Mouse (Mus musculus): ENCODE data around the gene Zfp30.

Gene Zfp30

DNA sequence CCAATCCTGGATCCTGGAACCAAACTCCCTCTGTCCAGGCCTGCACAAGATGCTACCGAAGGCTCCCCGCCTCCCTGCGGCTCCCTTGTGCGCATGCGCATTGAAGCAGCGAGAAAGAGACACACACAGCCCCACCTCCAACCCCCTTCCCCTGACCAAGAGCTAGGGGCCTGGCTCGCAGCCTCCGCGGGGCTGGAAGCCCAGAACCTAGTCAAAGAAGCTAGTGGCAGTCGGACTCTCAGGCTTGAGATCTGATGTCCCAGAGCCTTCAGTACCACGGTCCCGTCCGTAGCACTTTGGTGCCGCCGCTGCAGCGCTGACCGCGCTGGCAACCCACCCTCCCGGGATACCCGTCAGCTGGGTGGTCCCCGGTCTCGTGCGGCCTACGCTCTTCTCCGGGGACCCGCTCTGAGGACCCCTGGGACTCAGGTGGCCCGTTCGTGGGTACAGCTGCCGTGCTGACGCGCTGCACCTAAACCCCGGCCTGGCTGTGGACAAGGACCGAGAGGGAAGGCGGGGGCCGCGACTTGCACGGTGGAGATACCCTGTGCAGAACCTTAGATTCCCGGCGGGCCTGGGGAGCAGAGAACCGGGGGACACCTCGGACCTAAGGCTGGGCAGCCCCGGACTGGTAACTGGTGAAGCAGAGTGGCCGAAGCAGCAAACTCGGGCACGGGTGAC, at the start of gene Zfp30:
Zfp30 (plus strand) TSS at position 128 of the 681 bp plus-strand sequence.
- in situ Hi-C loops (cut with MboI; ENCODE audit: unreplicated experiment in 2 of 2) = no loop called here

DNA sequence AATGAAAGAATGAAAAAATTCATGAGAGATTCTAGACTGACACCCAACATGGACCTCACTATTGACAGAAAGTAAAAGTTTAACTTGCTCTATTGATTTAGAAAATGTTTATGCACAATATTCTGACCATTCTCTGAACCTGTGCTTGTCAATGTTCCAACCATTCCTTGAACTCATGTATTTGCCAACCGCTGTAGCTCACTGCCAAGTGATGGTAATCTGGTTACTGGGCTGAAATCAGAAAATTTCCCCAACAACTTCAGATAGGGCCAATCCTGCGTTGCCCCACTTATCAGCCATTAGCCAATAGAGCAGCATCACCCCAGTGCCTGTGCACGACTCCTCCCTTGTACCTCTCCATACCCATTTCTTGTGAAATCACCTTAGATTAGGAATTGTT, 41.5 kb upstream of the Zfp30 start:
- in situ Hi-C loops (cut with MboI; ENCODE audit: unreplicated experiment in 2 of 2) = no loop called here

DNA sequence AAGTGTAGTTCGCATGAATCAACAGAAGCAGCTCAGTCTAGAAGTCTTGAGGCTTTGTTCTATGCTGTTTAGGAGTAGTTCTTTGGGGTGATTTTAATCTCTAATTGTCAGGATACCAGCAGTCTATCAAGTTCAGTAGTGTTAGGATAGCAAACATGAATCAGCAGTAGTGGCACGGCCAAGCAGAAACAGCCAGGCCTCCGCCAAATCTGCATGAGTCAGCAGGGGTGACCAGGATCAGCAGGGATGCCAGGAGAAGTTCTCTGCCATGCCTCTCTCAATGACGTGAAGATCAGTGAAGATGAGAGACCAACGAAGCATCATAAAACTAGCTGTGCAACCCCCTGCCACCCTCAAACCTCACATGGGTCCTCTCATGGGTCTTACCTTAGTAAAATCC, 23.3 kb upstream of the Zfp30 start:
- in situ Hi-C loops (cut with MboI; ENCODE audit: unreplicated experiment in 2 of 2) = no loop called here

DNA sequence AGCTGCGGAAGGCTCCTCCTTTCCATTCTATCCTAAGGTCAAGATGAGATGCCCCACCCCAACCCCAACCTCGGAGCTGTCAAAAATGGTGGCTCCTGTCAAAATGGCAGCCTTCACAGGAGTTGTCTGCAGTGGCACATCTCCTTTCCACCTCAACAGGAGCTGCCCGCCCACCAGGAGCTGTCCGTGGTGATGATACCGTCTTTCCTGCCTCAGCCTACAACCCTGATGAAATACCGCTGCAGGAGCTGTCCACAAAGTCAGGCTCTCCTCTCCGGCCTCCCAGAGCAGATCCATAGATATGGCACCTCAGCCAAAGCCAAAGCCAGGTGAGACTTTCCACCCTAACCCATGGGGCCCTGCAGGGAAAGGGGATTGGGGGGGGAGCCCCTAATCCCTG, 19.1 kb upstream of the Zfp30 start:
- in situ Hi-C loops (cut with MboI; ENCODE audit: unreplicated experiment in 2 of 2) = loop anchor here (5.0 kb wide), 1 partner anchor 53 kb away; the partner anchor contains the start of gene Zfp790 (in 2 of the 2)

DNA sequence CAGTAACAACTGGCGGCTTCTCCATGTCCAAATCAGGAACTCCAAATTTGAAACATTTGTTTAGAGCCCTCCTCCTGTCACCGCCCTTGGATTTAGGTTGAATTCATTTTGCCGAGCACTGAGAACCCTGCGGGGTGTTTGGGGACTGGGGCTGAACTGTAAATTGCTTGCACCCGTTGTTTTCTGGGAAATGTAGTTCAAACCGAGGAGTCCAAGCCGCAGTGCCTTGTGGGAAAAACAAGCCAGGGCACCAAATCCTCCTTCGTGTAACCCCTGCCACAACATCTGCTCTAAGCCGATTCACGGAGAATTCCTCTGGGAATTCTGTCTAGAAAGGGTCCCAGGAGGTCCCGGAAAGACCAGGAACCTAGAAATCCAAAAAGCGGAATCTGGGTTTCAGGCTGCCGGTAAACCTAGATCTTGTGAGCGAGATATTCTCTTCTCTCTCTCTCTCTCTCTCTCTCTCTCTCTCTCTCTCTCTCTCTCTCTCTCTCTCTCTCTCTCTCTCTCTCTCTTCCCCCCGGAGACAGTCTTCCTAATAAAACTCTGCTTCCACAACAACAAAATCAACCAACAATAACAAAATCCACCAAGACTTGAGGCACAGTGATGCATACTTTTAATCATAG, 16.6 kb upstream of the Zfp30 start:
- in situ Hi-C loops (cut with MboI; ENCODE audit: unreplicated experiment in 2 of 2) = loop anchor here (5.0 kb wide), 1 partner anchor 50 kb away; the partner anchor contains the start of gene Zfp790 (in 2 of the 2)

DNA sequence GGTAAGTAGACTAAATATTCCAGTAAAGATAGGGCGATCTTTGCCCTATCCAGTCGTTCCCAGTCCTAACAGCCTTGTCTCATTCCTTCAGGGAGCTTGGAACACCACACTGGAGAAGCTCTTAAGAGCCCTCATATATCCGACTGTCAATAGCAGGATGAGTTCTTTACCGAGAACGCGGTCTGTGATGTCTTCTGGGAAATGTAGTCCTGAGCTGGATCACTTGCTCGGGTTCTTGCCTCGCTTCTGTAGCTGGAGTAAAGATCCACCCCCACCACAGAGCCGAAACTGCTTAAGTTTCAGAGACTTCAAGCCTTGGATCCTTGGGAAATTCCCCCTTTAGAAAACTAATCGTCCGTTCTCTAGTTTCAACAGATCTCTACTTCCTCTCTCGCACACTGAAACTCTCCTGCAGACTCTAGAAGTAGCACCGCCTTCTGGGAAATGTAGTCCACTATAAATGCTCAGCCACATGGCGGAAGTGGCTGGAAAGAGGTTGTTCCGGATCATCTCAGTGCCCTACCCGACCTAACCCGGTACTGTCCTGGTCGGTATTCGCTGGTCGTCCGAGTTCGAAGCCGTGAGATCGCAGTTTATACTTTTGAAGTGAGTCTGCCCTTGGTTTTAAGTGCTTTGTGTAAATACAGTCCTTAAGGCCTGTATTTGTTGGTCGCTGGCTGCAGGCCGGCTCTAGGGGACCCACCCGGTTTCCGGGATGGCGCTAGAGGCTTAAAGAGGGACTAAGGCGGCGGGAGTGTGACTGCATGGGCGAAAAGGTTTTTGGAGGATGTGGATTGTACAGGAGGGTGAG, 15.5 kb upstream of the Zfp30 start, which contains the start of gene Zfp84:
Zfp84 (plus strand) TSS at position 463 of the 811 bp plus-strand sequence.
- in situ Hi-C loops (cut with MboI; ENCODE audit: unreplicated experiment in 2 of 2) = loop anchor here (5.0 kb wide), 1 partner anchor 49 kb away; the partner anchor contains the start of gene Zfp790 (in 2 of the 2)

DNA sequence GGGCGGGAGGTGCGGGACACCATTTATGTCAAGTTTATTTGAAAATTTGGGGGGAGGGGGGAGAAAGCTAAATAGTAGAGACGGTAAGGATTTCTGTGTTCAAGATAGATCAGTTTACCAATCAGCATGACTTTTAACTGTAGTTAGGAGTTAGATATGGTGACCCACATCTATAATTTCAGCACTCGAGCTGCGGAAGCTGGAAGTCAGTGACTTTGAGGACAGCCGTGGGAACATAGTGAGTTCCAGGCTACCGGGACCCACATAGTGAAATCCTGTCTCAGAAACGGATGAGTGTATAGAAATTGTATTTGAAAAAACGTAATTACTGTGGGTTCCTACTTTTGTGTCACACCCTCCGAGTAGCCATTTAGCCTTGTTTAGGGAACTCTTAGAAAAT, 14.8 kb upstream of the Zfp30 start:
- in situ Hi-C loops (cut with MboI; ENCODE audit: unreplicated experiment in 2 of 2) = loop anchor here (5.0 kb wide), 1 partner anchor 48 kb away; the partner anchor contains the start of gene Zfp790 (in 2 of the 2)

DNA sequence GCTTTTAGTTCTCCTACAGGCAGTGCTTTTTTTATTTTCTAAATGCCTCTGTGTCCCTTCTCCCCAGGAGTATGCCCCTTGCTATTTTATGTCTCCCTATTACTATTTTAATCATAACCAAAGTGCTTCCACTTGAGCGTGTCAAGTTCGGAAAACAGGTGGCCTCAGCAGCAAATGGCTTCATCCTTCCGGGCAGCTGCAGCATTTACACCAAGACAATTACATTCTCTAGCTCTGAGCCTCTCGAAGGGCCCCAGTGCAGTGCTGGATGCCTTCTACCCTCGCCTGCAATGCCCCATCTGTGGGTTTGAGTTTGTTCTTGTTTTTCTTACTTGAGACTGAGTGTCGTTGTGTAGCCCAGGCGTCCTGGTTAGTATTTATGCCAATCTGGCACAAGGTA, 10.3 kb upstream of the Zfp30 start:
- in situ Hi-C loops (cut with MboI; ENCODE audit: unreplicated experiment in 2 of 2) = no loop called here

DNA sequence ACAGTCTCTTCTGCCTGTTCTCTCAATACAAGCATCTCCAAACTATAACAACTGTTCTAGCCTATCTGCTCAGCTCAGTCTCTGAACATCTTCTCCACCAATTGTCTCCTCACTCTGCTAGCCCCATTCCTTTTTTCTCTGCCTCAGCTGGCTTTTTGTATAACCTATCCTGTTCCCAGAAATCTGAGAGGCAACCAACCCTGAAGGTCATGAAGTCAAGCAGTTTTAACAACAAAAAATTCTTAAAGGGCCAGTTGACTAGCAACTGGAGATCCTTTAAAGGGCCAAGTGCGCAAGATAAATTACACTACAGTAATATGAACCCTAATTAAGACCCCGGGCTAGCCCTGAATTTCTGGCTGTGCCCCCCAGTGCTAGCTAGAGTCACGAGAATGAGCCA, 9.4 kb upstream of the Zfp30 start:
- in situ Hi-C loops (cut with MboI; ENCODE audit: unreplicated experiment in 2 of 2) = no loop called here

DNA sequence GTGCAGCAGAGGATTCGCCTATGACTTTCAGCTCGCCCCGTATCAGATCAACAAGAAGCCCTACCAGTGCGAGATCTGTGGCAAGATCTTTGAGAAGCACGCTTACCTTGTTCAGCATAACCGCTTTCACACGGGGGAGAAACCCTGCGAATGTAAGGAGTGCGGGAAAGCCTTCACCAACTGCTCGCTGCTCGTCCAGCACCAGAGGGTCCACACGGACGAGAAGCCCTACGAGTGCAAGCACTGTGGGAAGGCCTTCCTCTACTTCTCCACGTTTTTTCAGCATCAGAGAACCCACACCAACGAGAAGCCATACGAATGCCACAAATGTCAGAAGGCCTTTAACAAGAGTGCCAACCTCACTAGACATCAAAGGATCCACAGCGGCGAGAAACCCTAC, 7.2 kb upstream of the Zfp30 start:
- in situ Hi-C loops (cut with MboI; ENCODE audit: unreplicated experiment in 2 of 2) = no loop called here

DNA sequence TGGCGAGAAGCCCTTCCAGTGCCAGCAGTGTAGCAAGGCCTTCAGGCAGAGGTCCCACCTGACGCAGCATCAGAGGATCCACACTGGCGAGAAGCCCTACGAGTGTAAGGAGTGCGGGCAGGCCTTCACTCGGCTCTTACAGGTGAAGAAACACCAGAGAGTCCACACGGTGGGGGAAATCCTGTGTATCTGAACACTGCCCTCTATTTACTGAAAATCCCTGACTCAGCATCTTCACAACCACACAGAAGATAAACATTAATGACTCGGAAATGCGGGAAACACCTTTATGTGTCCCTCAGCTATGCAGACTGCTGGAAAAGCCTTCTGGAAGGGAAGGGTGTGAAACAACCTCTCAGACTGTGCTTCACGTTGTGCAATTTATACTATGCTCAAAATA, 6.4 kb upstream of the Zfp30 start:
- in situ Hi-C loops (cut with MboI; ENCODE audit: unreplicated experiment in 2 of 2) = no loop called here

DNA sequence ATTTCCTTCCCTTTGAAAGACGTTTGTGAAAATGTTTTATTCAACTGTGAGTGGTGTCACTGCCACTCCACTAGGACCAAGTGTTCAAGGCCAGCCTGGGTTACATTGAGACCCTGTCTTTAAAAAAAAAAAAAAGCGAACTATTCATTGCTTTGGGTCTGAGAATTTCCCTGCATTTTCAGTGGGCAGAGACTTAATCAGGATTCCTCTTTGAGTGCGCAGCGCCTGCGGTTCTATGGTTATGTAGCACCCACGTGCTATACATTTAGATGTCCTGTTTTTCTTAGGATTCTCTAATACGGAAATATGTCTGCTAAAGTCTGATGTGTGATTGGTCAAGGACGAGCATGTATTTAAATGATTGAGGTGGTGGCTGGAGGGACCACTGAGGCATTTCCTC, 1.2 kb downstream of the Zfp30 start:
- in situ Hi-C loops (cut with MboI; ENCODE audit: unreplicated experiment in 2 of 2) = no loop called here

DNA sequence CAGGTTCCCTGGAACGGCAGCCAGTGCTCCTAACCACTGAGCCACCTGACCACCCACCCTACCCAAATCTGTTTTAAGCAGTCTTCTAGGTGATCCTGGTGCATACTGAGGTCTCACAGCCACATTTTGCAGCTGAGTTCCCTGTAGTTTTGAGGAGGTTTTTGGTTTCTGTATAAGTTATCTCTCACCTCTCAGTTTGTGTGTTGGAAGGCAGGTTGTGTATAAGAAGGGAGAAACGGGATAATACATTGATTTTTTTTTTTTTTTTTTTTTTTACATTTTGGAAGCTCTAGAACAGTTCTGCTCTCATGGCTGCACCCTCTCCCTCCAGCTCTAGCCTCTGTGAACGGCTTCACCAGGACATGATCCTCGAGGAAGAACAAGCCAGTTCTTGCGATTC, 2.1 kb downstream of the Zfp30 start:
- in situ Hi-C loops (cut with MboI; ENCODE audit: unreplicated experiment in 2 of 2) = no loop called here

DNA sequence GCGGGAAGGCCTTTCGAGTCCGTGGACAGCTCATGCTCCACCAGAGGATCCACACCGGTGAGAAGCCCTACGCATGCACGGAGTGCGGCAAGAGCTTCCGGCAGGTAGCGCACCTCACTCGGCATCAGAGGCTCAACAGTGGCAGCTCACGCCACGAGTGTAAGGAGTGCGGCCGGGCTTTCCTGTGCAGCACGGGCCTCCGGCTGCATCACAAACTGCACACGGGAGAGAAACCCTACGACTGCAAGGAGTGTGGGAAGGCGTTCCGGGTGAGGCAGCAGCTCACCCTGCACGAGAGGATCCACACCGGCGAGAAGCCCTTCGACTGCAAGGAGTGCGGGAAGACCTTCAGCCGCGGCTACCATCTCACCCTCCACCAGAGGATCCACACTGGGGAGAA, 9.1 kb downstream of the Zfp30 start:
- in situ Hi-C loops (cut with MboI; ENCODE audit: unreplicated experiment in 2 of 2) = no loop called here

DNA sequence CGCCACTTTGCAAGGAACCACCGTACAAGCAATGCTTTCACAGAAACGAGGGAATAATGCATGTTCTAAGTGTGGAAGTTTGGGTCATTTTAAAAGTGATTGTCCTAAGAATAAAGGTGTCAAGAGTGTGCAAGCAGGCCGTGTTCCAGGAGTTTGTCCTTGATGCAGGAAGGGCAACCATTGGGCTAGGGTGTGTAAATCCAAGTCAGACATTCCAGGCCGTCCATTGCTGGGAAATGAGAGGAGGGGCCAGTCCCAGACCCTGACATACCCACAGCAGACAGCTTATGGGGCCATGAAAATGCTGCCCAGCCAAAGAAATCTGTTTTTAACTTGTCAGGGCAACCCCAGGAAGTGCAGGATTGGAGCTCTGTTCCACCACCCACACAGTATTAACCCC, 23.2 kb downstream of the Zfp30 start:
- in situ Hi-C loops (cut with MboI; ENCODE audit: unreplicated experiment in 2 of 2) = no loop called here

DNA sequence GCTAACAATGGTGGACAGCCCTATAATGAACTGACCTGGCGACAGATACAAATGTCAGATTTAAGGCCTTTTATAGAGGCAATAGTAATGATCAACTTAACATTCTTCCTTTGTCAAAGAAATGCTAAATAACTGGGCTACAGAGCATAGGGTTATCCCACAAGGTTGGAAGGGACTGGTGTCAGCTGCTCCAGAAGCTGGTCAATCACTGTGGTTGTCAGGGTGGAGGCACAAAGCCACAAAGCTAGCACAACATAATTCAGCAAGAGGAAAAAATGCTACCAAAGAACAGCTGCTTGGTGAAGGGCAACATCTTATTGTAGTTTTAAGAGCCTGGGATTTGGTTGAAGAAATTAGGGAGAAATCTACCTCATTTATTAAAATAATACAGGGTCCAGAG, 28.4 kb downstream of the Zfp30 start:
- in situ Hi-C loops (cut with MboI; ENCODE audit: unreplicated experiment in 2 of 2) = no loop called here

DNA sequence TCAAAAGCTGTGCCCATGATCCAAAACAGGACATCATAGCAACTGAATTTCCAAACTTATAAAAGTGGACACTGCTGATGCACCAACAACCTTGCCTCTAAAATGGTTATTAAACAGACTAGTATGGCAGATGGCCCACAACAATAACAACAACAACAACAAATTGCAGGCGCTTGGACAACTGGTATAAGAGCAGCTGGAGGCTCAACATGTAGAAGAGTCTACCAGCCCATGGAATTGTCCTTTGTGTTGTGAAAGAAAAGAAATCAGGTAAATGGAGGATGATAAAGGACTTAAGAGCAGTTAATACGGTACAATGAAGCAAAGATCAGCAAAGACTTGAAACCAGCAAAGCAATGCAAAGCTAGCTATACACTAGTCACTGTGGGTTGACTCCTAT, 30.6 kb downstream of the Zfp30 start:
- in situ Hi-C loops (cut with MboI; ENCODE audit: unreplicated experiment in 2 of 2) = no loop called here

DNA sequence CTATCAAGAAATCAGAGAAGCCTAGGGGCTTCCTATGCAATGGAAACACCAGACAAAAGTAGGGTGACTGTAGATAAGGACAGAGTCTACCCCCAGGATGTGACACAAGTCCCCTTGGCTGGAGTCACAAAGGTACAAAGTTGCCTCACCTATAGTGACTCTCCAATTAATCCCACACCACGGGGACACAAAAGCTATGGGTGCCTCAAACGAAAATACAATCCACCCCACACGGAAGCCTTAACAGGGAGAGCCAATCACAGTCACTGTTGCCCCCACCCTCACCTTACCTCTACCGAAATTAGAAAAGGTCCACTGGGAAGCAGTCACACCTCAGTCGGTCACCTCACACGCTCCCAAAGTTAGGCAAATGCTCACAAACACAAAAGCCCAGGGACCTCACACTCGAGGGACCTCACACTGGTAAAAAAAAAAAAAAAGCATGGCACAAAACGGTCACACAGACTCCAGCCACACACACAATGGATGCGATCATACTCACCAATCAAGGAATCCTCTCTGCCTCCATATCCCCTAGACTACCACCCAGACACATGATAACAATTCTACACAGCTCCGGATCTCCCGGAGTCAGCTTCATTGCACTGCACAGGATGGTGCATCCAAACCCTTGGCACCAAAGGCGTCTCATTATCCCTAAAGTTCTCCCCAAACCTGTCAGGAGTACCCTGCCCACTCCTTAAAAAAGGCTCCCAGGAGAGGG, 31.4 kb downstream of the Zfp30 start:
- in situ Hi-C loops (cut with MboI; ENCODE audit: unreplicated experiment in 2 of 2) = loop anchor here (5.0 kb wide), 2 partner anchors 37 to 48 kb away; partner anchors contain the start of genes Zfp84 (in 2 of the 2) and Zfp940 (in 1 of the 2)

DNA sequence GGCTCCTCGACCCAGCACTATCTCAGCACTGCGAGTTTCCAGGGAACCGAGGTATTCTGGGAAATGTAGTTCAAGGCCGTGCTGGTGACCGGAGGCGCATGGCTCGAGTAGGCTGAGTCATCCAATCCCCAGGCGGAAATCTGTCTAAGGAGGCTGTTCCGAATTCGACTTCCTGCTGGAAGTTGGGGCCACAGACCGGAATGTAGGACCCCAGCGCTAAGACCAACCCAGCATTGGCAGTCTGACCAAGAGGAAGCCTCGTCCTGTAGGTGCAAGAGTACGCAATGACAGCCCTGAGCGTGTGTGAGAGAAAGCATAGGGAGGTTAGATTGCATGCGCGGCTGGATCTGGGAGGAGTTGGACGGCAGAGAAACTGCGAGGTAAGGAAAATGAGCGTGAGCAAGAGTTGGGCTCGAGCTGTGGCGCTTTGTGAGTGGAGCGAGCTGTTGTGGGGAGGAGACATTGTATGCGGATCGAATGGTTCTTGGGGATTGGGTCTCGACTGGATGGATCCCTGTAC, 32.2 kb downstream of the Zfp30 start, which contains the start of gene Zfp790:
Zfp790 (plus strand) TSS at position 205 of the 520 bp plus-strand sequence.
- in situ Hi-C loops (cut with MboI; ENCODE audit: unreplicated experiment in 2 of 2) = loop anchor here (5.0 kb wide), 2 partner anchors 36 to 49 kb away; partner anchors contain the start of genes Zfp84 (in 2 of the 2) and Zfp940 (in 1 of the 2)

Data from v-Abl transformed pro-B cells (cell line).